Mouse (Mus musculus): ENCODE measurements at regions not wholly inside any gene's neighbourhood (a gene's known extent, or its start where the extent isn't known, plus 50 kb on each side); places are given as distances from the start of the nearest gene placed in this dataset.

DNA sequence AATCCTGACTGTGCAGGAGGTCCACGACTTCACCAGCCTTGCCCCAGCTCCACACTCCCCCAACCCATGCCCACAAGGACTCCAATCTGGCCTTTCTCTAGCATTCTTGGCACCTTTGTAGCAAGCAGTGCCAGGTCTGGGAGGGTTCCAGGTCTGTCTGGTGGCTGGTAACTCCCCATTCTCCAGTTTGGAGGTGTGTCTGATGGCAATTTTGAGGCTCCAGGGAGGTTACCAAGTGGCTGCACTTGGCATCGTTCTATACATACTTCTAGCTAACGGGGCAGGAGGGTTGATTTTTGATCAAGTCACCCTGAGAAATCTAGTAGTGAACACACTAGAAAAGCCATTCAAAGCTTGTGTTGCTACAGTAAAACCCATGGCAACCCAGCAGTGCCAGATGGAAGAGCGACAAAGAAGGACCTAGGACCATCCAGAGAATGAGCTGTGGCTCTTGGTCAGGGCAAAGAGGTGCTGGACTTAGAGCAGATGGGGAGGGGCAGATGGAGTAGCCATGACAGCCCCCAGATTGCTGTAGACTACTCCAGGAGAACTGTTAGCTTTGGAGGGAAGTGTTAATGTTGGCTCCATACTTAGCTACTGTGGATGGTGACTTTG lies 366.2 kb upstream of the Mki67 start:
- Histone ChIP-seq H3K27ac (no peak overlapping the region), H3K9ac (no peak overlapping the region), H3K4me2 (no peak overlapping the region), H3K9me3 (no peaks in the 10 kb centered on the region), H3K27me3 (peaks cover 24% of the 10 kb centered on the region), H3K36me3 (no peaks in the 10 kb centered on the region), H3K4me3 (no peak overlapping the region), H3K4me1 (peaks cover 20% of the 10 kb centered on the region)
- 0 out of 2 replicates have a peak, but pooled peaks have one; percentile 24 for ATAC-seq (ENCODE audit: insufficient number of reproducible peaks, low FRiP score, low TSS enrichment, low read depth)
- WGBS, result 67% methylated on average over 4 of the region's 4 CpGs

DNA sequence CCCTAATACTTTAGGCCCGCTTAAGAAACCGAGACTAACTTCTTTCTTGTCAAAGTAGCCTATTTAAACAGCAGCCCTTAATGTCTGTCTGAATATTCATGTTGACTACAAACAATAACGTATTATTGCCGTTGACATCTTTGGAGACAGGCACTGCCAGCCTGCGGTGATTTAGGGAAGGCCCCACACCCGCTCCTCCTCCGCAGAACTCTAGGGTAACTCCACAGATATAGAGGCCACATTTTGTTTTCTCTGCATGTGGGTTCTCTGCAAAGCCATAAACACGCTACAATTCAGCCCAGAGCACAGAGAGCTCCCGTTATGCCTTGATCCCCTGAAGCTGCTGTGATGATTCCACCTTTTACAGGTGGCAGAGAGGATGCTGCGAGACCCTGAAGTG lies 366.8 kb upstream of the Mki67 start:
- H3K9me3 ChIP-seq, result no peaks in the 10 kb centered on the region
- no peak overlapping the region for H3K4me2 ChIP-seq
- 71% methylated on average over 10 of the region's 10 CpGs for WGBS
- no peak overlapping the region for H3K27ac ChIP-seq
- H3K36me3 ChIP-seq, result no peaks in the 10 kb centered on the region
- peaks cover 25% of the 10 kb centered on the region for H3K27me3 ChIP-seq
- H3K4me1 ChIP-seq, result peaks cover 25% of the 10 kb centered on the region
- no peak for ATAC-seq (ENCODE audit: insufficient number of reproducible peaks, low FRiP score, low TSS enrichment, low read depth)
- H3K9ac ChIP-seq, result no peak overlapping the region
- H3K4me3 ChIP-seq, result no peak overlapping the region

DNA sequence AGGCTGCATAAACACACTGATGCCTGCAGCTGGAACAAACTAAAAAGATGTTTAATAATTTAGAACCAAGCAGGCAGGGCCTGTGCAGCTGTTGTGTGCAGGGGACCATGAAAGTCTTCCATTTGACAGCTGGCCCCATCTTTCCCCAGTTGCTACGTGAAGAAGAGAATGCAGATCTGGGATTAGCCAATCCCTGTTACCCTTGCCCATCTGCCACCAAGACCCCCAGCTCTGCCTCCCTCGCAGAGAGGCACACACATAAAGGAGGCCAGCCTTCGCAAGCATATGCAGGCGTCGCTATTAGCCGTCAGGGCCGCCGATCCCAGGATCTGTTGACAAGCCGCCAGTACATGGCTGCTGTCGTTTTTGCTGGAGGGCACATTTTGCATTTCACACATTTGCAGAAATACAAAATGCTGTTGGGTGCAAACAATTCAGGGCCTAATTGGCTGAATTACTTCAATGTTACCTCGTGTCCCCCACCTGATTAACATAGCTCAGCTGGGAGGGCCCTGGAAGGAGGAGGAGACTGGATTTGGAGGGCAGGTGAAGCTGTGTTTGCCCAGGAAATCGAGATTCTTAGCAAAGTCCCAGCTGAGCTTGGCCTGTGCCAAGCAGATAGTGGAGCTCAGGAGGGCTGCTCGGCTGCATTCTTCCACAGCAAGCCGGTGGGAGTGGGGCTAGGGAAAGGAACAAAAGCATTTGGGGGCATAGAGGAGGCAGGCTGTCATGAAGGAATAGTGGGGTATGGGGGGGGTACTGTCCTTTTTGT lies 367.6 kb upstream of the Mki67 start:
- Histone ChIP-seq H3K36me3 (no peaks in the 10 kb centered on the region), H3K9me3 (no peaks in the 10 kb centered on the region), H3K4me1 (peaks cover 33% of the 10 kb centered on the region), H3K9ac (no peak overlapping the region), H3K4me2 (no peak overlapping the region), H3K4me3 (no peak overlapping the region), H3K27ac (no peak overlapping the region), H3K27me3 (peaks cover 27% of the 10 kb centered on the region)
- no peak for ATAC-seq (ENCODE audit: insufficient number of reproducible peaks, low FRiP score, low TSS enrichment, low read depth)
- 26% methylated on average over 14 of the region's 14 CpGs for WGBS

DNA sequence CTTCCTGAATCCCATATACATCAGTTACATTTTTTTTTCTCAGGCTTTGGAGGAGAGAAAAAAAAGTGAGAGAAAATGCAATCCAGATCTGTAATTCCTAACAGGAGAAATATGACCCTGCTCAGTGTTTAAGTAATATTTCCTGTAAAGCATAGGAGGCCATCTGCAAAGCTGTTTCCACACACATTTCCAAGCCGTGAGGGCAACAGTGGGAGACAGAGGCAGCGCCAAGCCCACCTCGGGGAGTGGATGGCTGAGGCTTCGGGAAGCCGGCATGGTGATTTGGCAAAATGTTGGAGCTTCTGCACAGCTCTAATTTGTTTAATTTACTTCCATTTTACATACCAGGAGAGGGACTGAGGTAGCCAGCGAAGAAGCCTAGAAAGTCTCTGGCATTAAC lies 372.6 kb upstream of the Mki67 start:
- peaks cover 20% of the 10 kb centered on the region for H3K27me3 ChIP-seq
- H3K27ac ChIP-seq, result no peak overlapping the region
- no peaks in the 10 kb centered on the region for H3K9me3 ChIP-seq
- no peak for ATAC-seq (ENCODE audit: insufficient number of reproducible peaks, low FRiP score, low TSS enrichment, low read depth)
- H3K4me1 ChIP-seq, result peaks cover 24% of the 10 kb centered on the region
- H3K9ac ChIP-seq, result no peak overlapping the region
- H3K4me3 ChIP-seq, result no peak overlapping the region
- WGBS, result 25% methylated on average over 6 of the region's 6 CpGs
- H3K4me2 ChIP-seq, result 0 out of 2 replicates have a peak overlapping the region, but pooled peaks have one; percentile 14
- H3K36me3 ChIP-seq, result no peaks in the 10 kb centered on the region

DNA sequence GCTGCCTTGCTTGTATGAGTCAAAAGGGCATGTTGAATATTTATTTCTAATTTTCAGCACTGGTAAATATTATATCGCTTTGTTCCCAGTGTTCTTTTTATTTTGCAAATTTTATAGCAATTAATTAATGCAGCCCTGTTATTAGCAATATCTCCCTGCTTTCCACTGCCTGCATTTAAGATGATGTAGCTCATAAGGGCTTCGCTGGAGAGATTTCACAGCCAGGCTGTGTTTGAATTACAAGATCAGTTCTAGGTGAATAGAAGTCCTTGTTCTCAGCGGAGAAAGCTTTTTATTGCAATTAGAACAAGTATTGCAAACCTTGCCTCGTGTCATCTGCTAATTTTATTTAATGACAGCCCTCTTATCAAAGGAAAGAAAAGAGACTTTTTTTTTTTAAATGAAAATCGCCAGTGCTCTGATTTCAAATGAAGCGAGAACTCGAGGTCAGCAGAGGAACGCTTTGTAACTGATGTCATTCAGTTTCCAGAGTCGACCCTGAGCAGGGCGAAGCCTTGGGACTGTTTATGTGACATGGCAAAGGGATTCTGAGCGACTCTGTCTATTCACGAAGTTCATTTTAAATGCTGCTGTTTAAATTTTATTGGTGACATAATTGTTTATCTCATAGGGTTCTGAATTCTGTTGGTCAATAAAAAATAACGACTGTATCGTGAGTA lies 378.7 kb upstream of the Mki67 start:
- 48% methylated on average over 14 of the region's 14 CpGs for WGBS
- Histone ChIP-seq H3K36me3 (no peaks in the 10 kb centered on the region), H3K9ac (no peak overlapping the region), H3K4me2 (no peak overlapping the region), H3K9me3 (no peaks in the 10 kb centered on the region), H3K27me3 (no peaks in the 10 kb centered on the region), H3K4me3 (no peak overlapping the region), H3K4me1 (peaks cover 8% of the 10 kb centered on the region; the same call in 1 of the 2 replicates), H3K27ac (no peak overlapping the region)
- ATAC-seq (ENCODE audit: insufficient number of reproducible peaks, low FRiP score, low TSS enrichment, low read depth), result no peak

DNA sequence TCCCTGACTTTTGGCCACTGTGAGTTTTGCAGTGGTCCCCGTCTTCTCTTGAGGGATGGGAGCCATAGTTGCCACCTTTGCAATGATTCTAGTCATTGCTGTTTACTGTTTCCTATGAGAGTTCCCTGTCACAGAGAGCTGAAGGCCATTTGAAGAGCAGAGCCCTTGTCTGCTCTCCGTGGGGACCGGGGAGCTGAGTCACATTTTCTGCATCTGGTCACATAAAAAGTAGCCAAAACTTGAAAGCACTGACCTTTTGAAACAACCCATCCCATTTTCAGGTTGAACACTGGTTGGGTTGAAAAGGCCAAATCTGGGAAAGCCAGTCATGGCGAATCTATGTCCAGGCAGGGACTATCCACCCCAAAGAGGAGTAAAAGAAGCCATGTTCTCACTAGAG lies 387.9 kb upstream of the Mki67 start:
- Histone ChIP-seq H3K36me3 (no peaks in the 10 kb centered on the region), H3K4me1 (no peaks in the 10 kb centered on the region), H3K9me3 (no peaks in the 10 kb centered on the region), H3K4me3 (no peak overlapping the region), H3K4me2 (no peak overlapping the region), H3K27ac (no peak overlapping the region), H3K27me3 (no peaks in the 10 kb centered on the region), H3K9ac (no peak overlapping the region)
- no peak for ATAC-seq (ENCODE audit: insufficient number of reproducible peaks, low FRiP score, low TSS enrichment, low read depth)
- WGBS, result 77% methylated on average over 4 of the region's 4 CpGs

DNA sequence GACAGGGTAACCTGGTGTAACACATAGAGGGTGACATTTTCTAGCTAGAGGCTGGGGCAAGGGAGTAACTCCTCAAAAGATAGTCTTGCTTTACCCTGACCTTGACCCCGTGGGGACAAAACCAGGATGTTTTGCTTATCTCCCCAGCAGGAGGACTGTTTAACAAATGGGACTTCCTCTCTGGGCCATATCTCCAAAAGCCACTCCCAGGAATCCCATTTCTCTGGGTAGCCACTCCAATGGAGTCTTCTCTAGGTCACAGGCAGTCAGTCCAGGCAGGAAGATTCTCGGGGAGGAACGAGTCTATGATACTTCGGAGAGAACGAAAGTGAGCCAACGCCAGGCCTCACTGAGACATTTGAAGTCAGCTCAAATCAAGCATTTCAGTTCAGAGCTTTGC lies 396.0 kb upstream of the Mki67 start:
- 66% methylated on average over 6 of the region's 6 CpGs for WGBS
- H3K9me3 ChIP-seq, result no peaks in the 10 kb centered on the region
- H3K4me3 ChIP-seq, result no peak overlapping the region
- H3K4me1 ChIP-seq, result no peaks in the 10 kb centered on the region
- H3K9ac ChIP-seq, result no peak overlapping the region
- H3K36me3 ChIP-seq, result no peaks in the 10 kb centered on the region
- no peaks in the 10 kb centered on the region for H3K27me3 ChIP-seq
- no peak for ATAC-seq (ENCODE audit: insufficient number of reproducible peaks, low FRiP score, low TSS enrichment, low read depth)
- no peak overlapping the region for H3K4me2 ChIP-seq
- no peak overlapping the region for H3K27ac ChIP-seq

DNA sequence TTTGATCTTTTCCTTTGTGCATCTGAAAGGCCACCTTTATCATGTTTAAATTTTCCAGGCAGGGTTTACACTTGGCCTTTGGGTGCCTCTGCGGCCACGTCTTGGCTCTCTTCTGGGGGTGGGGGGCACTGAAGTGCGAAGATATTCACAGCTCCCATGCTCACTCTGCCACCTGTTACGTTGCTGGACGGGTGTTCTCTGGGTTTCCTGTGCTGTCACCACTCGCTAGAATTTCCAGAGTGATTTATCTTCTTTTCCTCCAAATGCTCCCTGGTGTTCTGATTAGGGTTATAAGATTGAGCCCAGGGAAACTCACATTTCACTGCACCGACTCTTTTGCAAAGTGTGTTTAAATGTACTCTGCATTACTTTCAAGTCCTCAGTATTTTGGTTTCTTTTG lies 404.8 kb upstream of the Mki67 start:
- Histone ChIP-seq H3K36me3 (no peaks in the 10 kb centered on the region), H3K9me3 (no peaks in the 10 kb centered on the region), H3K9ac (no peak overlapping the region), H3K4me1 (0 out of 2 replicates have a peak, but pooled peaks cover 4% of the 10 kb centered on the region), H3K27me3 (0 out of 2 replicates have a peak, but pooled peaks cover 6% of the 10 kb centered on the region), H3K4me2 (no peak overlapping the region), H3K4me3 (no peak overlapping the region), H3K27ac (no peak overlapping the region)
- no peak for ATAC-seq (ENCODE audit: insufficient number of reproducible peaks, low FRiP score, low TSS enrichment, low read depth)
- 22% methylated on average over 7 of the region's 7 CpGs for WGBS

DNA sequence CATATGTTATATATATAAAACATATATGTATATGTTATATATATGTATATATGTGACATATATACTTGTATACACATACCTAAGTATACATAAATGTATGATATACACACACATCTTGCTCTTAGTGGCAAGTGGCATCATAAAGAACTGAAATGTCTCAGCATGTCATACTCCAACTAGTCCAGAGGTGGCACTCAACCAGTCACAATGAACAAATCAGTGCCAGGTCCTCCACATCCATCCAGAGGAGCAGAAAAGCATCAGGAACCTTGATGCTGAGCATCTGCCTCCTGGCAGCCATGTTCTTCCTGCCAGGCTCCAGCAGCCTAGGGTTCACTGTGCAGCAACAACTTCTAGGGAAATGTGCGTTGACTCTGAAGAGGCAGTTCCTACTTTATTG lies 405.2 kb upstream of the Mki67 start:
- no peak overlapping the region for H3K9ac ChIP-seq
- H3K9me3 ChIP-seq, result no peaks in the 10 kb centered on the region
- H3K4me3 ChIP-seq, result no peak overlapping the region
- no peaks in the 10 kb centered on the region for H3K36me3 ChIP-seq
- 52% methylated on average over 1 of the region's 1 CpGs for WGBS
- H3K27me3 ChIP-seq, result 0 out of 2 replicates have a peak, but pooled peaks cover 6% of the 10 kb centered on the region
- 0 out of 2 replicates have a peak, but pooled peaks cover 4% of the 10 kb centered on the region for H3K4me1 ChIP-seq
- no peak overlapping the region for H3K27ac ChIP-seq
- ATAC-seq (ENCODE audit: insufficient number of reproducible peaks, low FRiP score, low TSS enrichment, low read depth), result no peak
- H3K4me2 ChIP-seq, result no peak overlapping the region

DNA sequence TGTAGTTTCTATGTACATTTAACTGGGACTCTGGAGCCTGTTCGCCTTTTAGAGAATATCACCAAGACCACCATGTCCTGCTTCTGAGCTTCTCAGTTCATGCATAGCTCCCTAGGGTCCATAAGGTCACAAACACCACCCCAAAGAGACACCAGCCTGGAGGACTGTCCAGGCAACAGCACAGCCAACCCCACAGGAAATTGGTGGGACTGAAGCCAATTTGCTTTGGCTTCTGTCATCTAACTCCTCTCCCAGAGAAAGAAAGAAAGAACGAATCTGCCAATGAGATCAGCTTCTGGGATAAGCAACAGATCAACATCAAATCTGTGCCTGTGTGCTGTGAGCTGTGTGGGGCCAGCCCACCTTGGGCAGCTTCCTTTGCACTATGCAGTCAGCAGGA lies 408.6 kb upstream of the Mki67 start:
- H3K4me3 ChIP-seq, result no peak overlapping the region
- no peak for ATAC-seq (ENCODE audit: insufficient number of reproducible peaks, low FRiP score, low TSS enrichment, low read depth)
- H3K9me3 ChIP-seq, result no peaks in the 10 kb centered on the region
- WGBS, result 54% methylated on average over 2 of the region's 2 CpGs
- H3K27ac ChIP-seq, result no peak overlapping the region
- H3K27me3 ChIP-seq, result 0 out of 2 replicates have a peak, but pooled peaks cover 6% of the 10 kb centered on the region
- H3K4me1 ChIP-seq, result peaks cover 14% of the 10 kb centered on the region
- no peak overlapping the region for H3K9ac ChIP-seq
- no peak overlapping the region for H3K4me2 ChIP-seq
- H3K36me3 ChIP-seq, result no peaks in the 10 kb centered on the region

DNA sequence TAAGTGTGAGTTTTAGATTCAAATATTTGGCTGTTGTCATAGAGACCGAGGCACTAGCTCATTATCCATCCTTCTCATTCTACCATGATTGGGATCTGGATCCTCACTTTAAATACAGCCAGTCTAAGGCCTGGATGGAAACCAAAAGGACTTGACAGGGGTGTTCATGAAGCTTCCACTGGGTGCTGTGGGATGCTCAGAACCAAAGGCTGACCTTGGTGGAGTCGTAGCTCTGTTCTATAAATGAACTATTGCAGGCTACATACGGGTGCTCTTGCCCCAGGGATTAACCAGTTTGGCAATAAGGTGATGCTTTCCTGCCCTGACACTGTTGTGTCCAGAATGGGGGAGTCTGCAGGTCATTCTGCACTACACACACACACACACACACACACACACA lies 410.2 kb upstream of the Mki67 start:
- Histone ChIP-seq H3K36me3 (no peaks in the 10 kb centered on the region), H3K4me1 (peaks cover 22% of the 10 kb centered on the region), H3K9me3 (no peaks in the 10 kb centered on the region), H3K27ac (no peak overlapping the region), H3K9ac (no peak overlapping the region), H3K27me3 (0 out of 2 replicates have a peak, but pooled peaks cover 6% of the 10 kb centered on the region), H3K4me2 (no peak overlapping the region), H3K4me3 (no peak overlapping the region)
- no peak for ATAC-seq (ENCODE audit: insufficient number of reproducible peaks, low FRiP score, low TSS enrichment, low read depth)
- WGBS, result 94% methylated on average over 3 of the region's 3 CpGs

DNA sequence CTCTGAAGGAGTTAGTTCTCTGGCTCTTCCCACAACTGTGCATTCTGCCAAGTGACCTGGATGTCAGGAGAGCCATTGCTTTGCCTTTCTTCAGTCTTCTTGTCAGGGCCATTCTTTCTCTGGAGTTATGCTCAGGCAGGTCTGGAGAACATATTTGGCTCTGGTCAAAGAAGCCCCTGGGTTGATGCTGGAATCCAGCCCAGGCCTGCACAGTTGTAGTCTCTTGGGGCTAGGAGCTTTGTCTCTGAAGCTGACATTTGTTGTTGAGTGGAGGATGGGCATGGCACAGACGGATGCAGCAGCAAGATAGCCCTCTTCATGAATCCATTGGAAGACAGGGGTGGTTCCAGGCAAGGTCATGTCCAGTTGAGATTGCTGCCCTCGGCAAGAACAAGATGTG lies 411.4 kb upstream of the Mki67 start:
- WGBS, result 68% methylated on average over 2 of the region's 2 CpGs

More for the DNA sequence above, 411.4 kb upstream of the Mki67 start:
- Histone ChIP-seq H3K4me1 (peaks cover 22% of the 10 kb centered on the region), H3K27me3 (0 out of 2 replicates have a peak, but pooled peaks cover 6% of the 10 kb centered on the region), H3K9me3 (no peaks in the 10 kb centered on the region), H3K36me3 (no peaks in the 10 kb centered on the region), H3K4me3 (no peak overlapping the region), H3K4me2 (no peak overlapping the region), H3K9ac (no peak overlapping the region), H3K27ac (no peak overlapping the region)
- no peak for ATAC-seq (ENCODE audit: insufficient number of reproducible peaks, low FRiP score, low TSS enrichment, low read depth)
